Mouse (Mus musculus) heart, adult 2 months (tissue): ENCODE measurements around the gene Cenpt.

Source experiments
- CTCF ChIP-seq: fragments of 200-600 bp; IDR thresholded peaks from 2 replicates; pipeline ENCODE4 v1.8.1; 2022; ENCODE audit warnings: antibody characterized with exemption, mild to moderate bottlenecking, moderate library complexity
- POLR2A ChIP-seq: fragments of 200-500 bp; IDR thresholded peaks from 2 replicates; pipeline ENCODE4 v1.6.1; 2011; ENCODE audit warnings: mild to moderate bottlenecking, low read depth, low read length, control low read depth; ENCODE audit not compliant: insufficient read depth

- TF ChIP-seq POLR2A: no peak
- TF ChIP-seq CTCF: no peak
Measured at GRCm38 (mm10) chr8:105811543-105811942, 41.5 kb downstream of the Cenpt start.
